ENCODE assay signal across 8 mouse cellular contexts in the genomic region with DNA sequence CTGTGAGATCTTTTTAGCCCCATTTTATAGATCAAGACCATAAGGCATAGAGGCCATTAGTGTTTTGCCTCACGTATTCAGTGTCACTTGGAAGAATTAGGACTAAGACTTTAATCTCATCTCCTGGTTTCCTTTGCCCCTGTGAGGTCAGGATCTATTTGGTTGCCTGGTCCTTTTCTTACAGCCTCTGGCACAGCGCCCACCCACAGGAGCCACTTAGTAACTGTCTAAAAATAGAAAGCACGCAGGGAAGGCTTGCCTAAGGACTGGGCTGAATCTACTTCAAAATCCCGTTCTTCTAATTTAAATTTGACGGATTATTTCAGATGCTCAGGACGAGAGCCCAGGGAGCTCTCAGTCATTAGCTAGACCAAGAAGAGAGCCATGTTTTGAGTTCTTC. TPM values are rescaled to one million over a fixed set of nuclear protein-coding genes. Genes with fewer than 3 reads are reported as not detected.
DNase-seq lines count a peak whose midpoint lies in the region; ATAC-seq and TF ChIP-seq lines count a peak whose summit lies in the region.
"Had no signal": no experiment of that assay in that cellular context is flagged by ENCODE, and none has a peak within 500 bp of the region (broad histone marks: within the 10 kb centered on the region; RNA-seq: fewer than 3 reads in every experiment).

No protein-coding gene starts in this region.

- H3K9ac ChIP-seq in midbrain, embryonic 16.5 days (ENCODE audit: low read depth, low read length), result no peak overlapping the region
- H3K9ac ChIP-seq in midbrain, embryonic 15.5 days, result no peak overlapping the region
- H3K9ac ChIP-seq: liver, embryonic 15.5 days had no signal

- no peak overlapping the region for H3K4me3 ChIP-seq in midbrain, embryonic 16.5 days (ENCODE audit: low read depth, low read length)
- no peak overlapping the region for H3K4me3 ChIP-seq in midbrain, embryonic 15.5 days
- H3K4me3 ChIP-seq in left cerebral cortex, adult 2 months, result no peak overlapping the region
- H3K4me3 ChIP-seq: liver, embryonic 15.5 days had no signal

- peaks cover 12% of the 10 kb centered on the region; the same call in 1 of the 2 replicates for H3K4me1 ChIP-seq in midbrain, embryonic 16.5 days (ENCODE audit: control insufficient read depth, insufficient read depth, low read length)
- H3K4me1 ChIP-seq in midbrain, embryonic 15.5 days, result no peaks in the 10 kb centered on the region

- no peaks in the 10 kb centered on the region for H3K36me3 ChIP-seq in midbrain, embryonic 16.5 days (ENCODE audit: control insufficient read depth, insufficient read depth, low read length)
- no peaks in the 10 kb centered on the region for H3K36me3 ChIP-seq in midbrain, embryonic 15.5 days (replicated peaks)
- H3K36me3 ChIP-seq: liver, embryonic 15.5 days had no signal

- no peaks in the 10 kb centered on the region for H3K27me3 ChIP-seq in midbrain, embryonic 16.5 days (ENCODE audit: control insufficient read depth, insufficient read depth, low read depth, low read length)
- H3K27me3 ChIP-seq in midbrain, embryonic 15.5 days (replicated peaks), result no peaks in the 10 kb centered on the region

- ATAC-seq in midbrain, embryonic 16.5 days, result no peak
- ATAC-seq in midbrain, embryonic 15.5 days (replicated peaks), result no peak
- ATAC-seq in megakaryocyte progenitor cell, adult 5-6 weeks (replicated peaks; ENCODE audit: poor library complexity), result peak; percentile 13; the same call in 1 of the 2 replicates

- 41% methylated on average over 6 of the region's 6 CpGs for WGBS in midbrain, embryonic 16.5 days
- WGBS in midbrain, embryonic 15.5 days, result 38% methylated on average over 6 of the region's 6 CpGs

- no peaks in the 10 kb centered on the region for H3K9me3 ChIP-seq in midbrain, embryonic 16.5 days (replicated peaks; ENCODE audit: control insufficient read depth, low read length, poor library complexity, severe bottlenecking)
- H3K9me3 ChIP-seq in midbrain, embryonic 15.5 days, result no peaks in the 10 kb centered on the region
- H3K9me3 ChIP-seq: liver, embryonic 15.5 days had no signal

- no peak for TF ChIP-seq CTCF in left cerebral cortex, adult 2 months (IDR thresholded peaks at IDR 0.05)

- DNase-seq in gastrocnemius, adult 8-10 months (ENCODE audit: low spot score in 2 of 2), result peak; percentile 57 to 76
- DNase-seq in kidney, adult 11 months, result peak; percentile 36
- DNase-seq in frontal cortex, postnatal 10 days (ENCODE audit: low spot score in 2 of 2), result no peak
- no peak for DNase-seq in left cerebral cortex, adult 2 months (ENCODE audit: extremely low spot score in 1 of 2, low spot score in 2 of 2)

- intact Hi-C loops in left cerebral cortex, adult 2 months (cut with DNase I), result no loop called here

- H3K27ac ChIP-seq in midbrain, embryonic 16.5 days (ENCODE audit: low read length), result peak overlapping the region; percentile 17; the same call in 1 of the 2 replicates
- H3K27ac ChIP-seq in midbrain, embryonic 15.5 days, result no peak overlapping the region
- no peak overlapping the region for H3K27ac ChIP-seq in left cerebral cortex, adult 2 months
- H3K27ac ChIP-seq: liver, embryonic 15.5 days had no signal

- no peak overlapping the region for H3K4me2 ChIP-seq in midbrain, embryonic 16.5 days (ENCODE audit: low read length)
- no peak overlapping the region for H3K4me2 ChIP-seq in midbrain, embryonic 15.5 days
- H3K4me2 ChIP-seq: liver, embryonic 15.5 days had no signal

RNA-seq across cellular contexts. Expression of a gene that starts 21.8 kb away (rescaled TPM):
- polyA plus RNA-seq in midbrain, embryonic 16.5 days (2015; fragmentation: Nextera tagmentation; extraction: Ambion mirVana), result 147 and 156 TPM in 2 replicates
- 140 and 157 TPM in 2 replicates for polyA plus RNA-seq in midbrain, embryonic 15.5 days (2015; fragmentation: Nextera tagmentation; extraction: Ambion mirVana)
- 100 to 1,000 TPM; 123 to 209 (median 165) TPM for total RNA-seq in gastrocnemius, adult 8-10 months (2022)
- total RNA-seq in megakaryocyte progenitor cell, adult 5-6 weeks (2015), result 379 and 381 TPM in 2 replicates
- total RNA-seq in megakaryocyte progenitor cell, adult 5-6 weeks (2017), result 286 and 389 TPM in 2 replicates
- total RNA-seq in left cerebral cortex, adult 2 months (2021), result 100 to 1,000 TPM; 111 to 126 TPM

Comparison
In these comparisons a context has a peak if more than half of its experiments do, and no peak if none do; other contexts are left out.
1. DNase-seq: peak in gastrocnemius, adult 8-10 months (2 of 2) and kidney, adult 11 months (single experiment); none in frontal cortex, postnatal 10 days (0 of 2) and left cerebral cortex, adult 2 months (0 of 2).